Mouse (Mus musculus) neutrophil, adult 59 days (primary cell): ENCODE results near the gene Golt1b. TPM values are rescaled to one million over a fixed set of nuclear protein-coding genes. Genes with fewer than 3 reads are reported as not detected.

Source experiments
- total RNA-seq, 2 experiments: library from RNA; stranded (reverse); gene quantifications; 1 replicate in 1 of 2; 2 replicates in 1 of 2; pipeline ENCODE4 v1.2.4; 2023

The Golt1b gene
- total RNA-seq: 10 to 100 TPM; 10.9 to 15.4 TPM

GRCm38 (mm10) chr6:142387011-142387754, at the start of gene Golt1b, which contains the start of gene Recql:
Golt1b (plus strand) TSS chr6:142387221.
Recql (minus strand) TSS chr6:142387087.

GRCm38 (mm10) chr6:142345440-142346038, 41.5 kb upstream of the Golt1b start, which contains the start of gene Pyroxd1:
Pyroxd1 (plus strand) TSS chr6:142345654.

GRCm38 (mm10) chr6:142412906-142413491, 26.0 kb downstream of the Golt1b start, which contains the start of gene Spx:
Spx (plus strand) TSS chr6:142413441.

Other genes with a start within 250 kb of the Golt1b start
- gene Slco1a6, start 178.7 kb upstream of the Golt1b start, total RNA-seq: not detected
- gene Iapp, start 88.8 kb upstream of the Golt1b start, total RNA-seq: not detected
- gene Slco1a5, start 64.2 kb upstream of the Golt1b start, total RNA-seq: not detected
- 10 to 100 TPM in 1 of 2 experiments, 1 to 10 TPM in 1; 8.2 to 10.3 TPM for gene Pyroxd1, start 41.6 kb upstream of the Golt1b start, total RNA-seq
- 10 to 100 TPM; 17.3 to 19.1 TPM for gene Recql, start 134 bp upstream of the Golt1b start, total RNA-seq
- gene Spx, start 26.2 kb downstream of the Golt1b start, total RNA-seq: under 1 TPM in 1 of 2 experiments, not detected in 1; 0.24 TPM
- gene Gys2, start 85.9 kb downstream of the Golt1b start, total RNA-seq: not detected
- 10 to 100 TPM; 22.2 to 29.6 TPM for gene Ldhb, start 120.7 kb downstream of the Golt1b start, total RNA-seq
- gene Kcnj8, start 184.4 kb downstream of the Golt1b start, total RNA-seq: under 1 TPM in 1 of 2 experiments, not detected in 1; 0.29 TPM